Mouse (Mus musculus): ENCODE data around the gene Pitpnm2. TPM values are rescaled to one million over a fixed set of nuclear protein-coding genes. Genes with fewer than 3 reads are reported as not detected.
"Not testable (repeated sequence)": the region's sequence is repeated elsewhere in the genome, so short reads cannot be mapped to it uniquely, and the experiment has no call there.

Pitpnm2 gene
- 3.1 and 3.8 TPM in 2 replicates for polyA plus RNA-seq (2015; fragmentation: Nextera tagmentation; extraction: Ambion mirVana)

DNA sequence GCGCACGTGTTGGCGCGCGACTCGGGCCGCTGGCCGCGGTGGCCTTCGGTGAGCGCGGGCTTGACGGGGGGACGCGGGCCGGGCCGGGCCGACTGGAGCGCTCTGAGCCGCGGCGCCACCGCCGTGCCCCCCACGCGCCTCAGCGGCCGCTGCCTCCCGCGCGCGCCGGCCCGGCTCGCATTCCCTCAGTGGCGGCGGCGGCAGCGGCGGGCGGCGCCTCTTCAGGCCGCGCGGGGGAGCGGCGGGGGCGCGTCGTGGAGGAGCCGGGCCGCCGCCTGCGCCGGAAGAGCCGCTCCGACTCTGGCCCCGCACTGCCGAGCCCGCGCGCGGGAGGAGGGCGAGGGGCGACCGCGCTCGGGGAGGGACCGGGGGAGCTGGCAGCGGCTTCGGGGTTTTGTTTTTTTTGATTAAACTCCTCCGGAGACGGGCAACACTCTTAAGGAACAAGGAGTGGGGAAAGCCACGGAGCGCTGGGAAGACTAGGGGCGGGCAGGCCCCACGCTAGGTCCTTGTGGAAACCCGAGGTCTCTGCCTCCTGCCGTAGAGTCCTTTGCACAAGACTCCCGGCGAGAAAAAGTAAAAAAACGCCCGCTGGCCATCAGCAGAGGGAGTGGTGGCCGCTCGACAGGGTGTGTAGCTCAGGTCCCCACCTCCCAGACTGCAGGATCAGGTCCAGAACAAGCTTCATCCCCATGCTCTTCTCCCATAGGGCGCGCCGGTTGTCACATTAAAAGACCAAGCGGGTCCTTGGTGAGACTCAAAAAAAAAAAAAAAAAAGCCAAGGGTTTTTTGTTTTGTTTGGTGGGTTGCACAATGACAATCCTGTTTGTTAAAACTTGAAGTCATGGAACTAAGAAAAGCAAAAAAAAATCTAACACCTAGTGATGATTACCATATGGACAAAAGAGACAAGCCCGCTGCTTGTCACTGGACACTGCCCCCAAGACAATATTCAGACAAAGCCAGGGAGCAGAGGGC, at the start of gene Pitpnm2:
Gene Pitpnm2 (minus strand): TSS at position 147 of the 978 bp plus-strand sequence.
- H3K4me3 ChIP-seq (replicated peaks), result peak within 1 kb of the TSS; percentile 81
- under 1% methylated on average over 73 of the region's 90 CpGs for WGBS
- peak within 1 kb of the TSS; percentile 90 for H3K4me2 ChIP-seq (replicated peaks)
- no peaks in the 10 kb centered on the region for H3K9me3 ChIP-seq
- ATAC-seq, result peak; percentile 89
- H3K36me3 ChIP-seq, result no peaks in the 10 kb centered on the region
- H3K27me3 ChIP-seq (replicated peaks), result no peaks in the 10 kb centered on the region
- H3K9ac ChIP-seq, result peak within 1 kb of the TSS; percentile 77
- H3K27ac ChIP-seq, result peak within 1 kb of the TSS; percentile 68
- H3K4me1 ChIP-seq (replicated peaks), result peaks cover 12% of the 10 kb centered on the region

DNA sequence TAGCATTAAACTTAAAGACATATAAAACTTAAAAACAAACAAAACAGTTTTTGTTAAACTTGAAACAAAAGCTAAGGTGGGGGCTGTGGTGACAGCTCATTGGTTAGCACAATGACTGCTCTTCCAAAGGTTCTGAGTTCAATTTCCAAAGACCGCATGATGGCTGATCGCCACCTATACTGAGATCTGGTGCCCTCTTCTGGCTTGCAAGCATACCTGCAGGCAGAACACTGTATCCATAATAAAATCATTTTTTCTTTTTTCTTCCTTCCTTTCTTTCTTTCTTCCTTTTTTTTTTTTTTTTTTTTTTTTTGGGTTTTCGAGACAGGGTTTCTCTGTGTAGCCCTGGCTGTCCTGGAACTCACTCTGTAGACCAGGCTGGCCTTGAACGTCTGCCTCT, 49.7 kb upstream of the Pitpnm2 start:
- peaks cover 14% of the 10 kb centered on the region for H3K36me3 ChIP-seq
- not testable (repeated sequence) for H3K4me1 ChIP-seq (replicated peaks); ATAC-seq; H3K4me2 ChIP-seq (replicated peaks); H3K27ac ChIP-seq; H3K27me3 ChIP-seq (replicated peaks); H3K4me3 ChIP-seq (replicated peaks); H3K9ac ChIP-seq; H3K9me3 ChIP-seq
- WGBS, result 61% methylated on average over 3 of the region's 4 CpGs

DNA sequence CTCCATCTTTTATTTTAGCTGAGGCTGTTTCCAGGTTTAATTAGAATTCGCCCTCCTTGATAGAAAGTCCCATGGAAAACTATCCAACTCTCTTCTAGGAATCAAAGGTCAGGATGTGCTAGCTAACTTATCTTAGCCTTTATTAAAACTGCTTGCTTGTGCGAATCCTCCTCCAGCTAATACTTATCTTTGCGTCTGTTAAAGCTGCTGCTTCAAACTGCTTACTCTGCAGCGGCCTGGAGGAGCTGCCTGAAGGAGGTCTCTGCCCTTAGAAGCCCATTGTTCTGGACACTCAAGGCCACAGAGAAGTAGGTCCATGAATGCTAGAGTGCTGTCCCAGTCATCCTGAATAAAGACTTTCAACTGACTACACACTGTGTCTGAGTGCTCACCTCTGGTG, 46.9 kb upstream of the Pitpnm2 start:
- Histone ChIP-seq H3K4me2 (replicated peaks) (no peak overlapping the region), H3K36me3 (peaks cover 14% of the 10 kb centered on the region), H3K4me3 (replicated peaks) (no peak overlapping the region), H3K27me3 (replicated peaks) (no peaks in the 10 kb centered on the region), H3K9ac (no peak overlapping the region), H3K27ac (no peak overlapping the region), H3K9me3 (no peaks in the 10 kb centered on the region), H3K4me1 (replicated peaks) (no peaks in the 10 kb centered on the region)
- 90% methylated on average over 4 of the region's 4 CpGs for WGBS
- no peak for ATAC-seq

DNA sequence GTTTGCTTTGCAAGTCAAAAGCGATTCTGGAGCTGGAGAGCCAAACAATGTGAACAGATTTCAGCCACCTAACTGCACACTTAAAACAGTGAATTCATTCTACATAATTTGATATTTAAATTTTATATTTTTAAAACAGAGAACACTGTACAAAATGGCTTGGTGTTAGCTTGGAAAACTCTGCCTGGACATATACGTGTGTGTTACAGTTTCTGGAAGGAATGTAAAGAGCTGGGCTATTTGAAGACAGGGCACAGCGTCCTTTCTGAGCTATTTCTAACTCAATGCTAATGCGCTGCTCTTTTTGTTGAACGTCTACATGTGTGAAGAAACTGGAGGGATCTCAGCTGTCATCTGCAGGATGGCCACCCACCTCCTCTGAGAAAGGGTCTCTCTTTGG, 44.4 kb upstream of the Pitpnm2 start:
- Histone ChIP-seq H3K9me3 (no peaks in the 10 kb centered on the region), H3K27ac (no peak overlapping the region), H3K4me1 (replicated peaks) (no peaks in the 10 kb centered on the region), H3K4me2 (replicated peaks) (no peak overlapping the region), H3K9ac (no peak overlapping the region), H3K4me3 (replicated peaks) (no peak overlapping the region), H3K27me3 (replicated peaks) (no peaks in the 10 kb centered on the region), H3K36me3 (peaks cover 22% of the 10 kb centered on the region)
- 92% methylated on average over 5 of the region's 5 CpGs for WGBS
- no peak for ATAC-seq

DNA sequence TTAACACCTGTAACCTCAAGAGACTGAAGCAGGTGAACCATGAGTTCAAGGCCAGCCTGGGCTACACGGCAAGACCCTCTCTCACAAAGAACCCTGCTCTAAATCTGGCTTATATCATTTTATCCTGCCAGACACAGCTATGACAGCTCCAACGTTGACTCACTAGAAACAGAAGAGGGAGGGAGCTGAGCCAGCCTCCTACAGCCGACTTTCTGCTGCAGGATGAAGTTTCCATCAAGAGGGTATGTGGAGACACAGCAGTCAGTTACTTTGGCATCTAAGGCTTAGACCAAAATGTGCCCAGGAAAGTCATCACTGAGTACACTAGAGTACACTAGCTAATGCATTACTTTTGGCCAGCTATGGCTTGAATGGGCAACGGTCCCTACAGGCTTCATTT, 40.7 kb upstream of the Pitpnm2 start:
- Histone ChIP-seq H3K4me1 (replicated peaks) (no peaks in the 10 kb centered on the region), H3K4me3 (replicated peaks) (no peak overlapping the region), H3K9ac (no peak overlapping the region), H3K27me3 (replicated peaks) (no peaks in the 10 kb centered on the region), H3K36me3 (peaks cover 25% of the 10 kb centered on the region), H3K9me3 (no peaks in the 10 kb centered on the region), H3K4me2 (replicated peaks) (no peak overlapping the region), H3K27ac (no peak overlapping the region)
- no peak for ATAC-seq
- 83% methylated on average over 4 of the region's 4 CpGs for WGBS

DNA sequence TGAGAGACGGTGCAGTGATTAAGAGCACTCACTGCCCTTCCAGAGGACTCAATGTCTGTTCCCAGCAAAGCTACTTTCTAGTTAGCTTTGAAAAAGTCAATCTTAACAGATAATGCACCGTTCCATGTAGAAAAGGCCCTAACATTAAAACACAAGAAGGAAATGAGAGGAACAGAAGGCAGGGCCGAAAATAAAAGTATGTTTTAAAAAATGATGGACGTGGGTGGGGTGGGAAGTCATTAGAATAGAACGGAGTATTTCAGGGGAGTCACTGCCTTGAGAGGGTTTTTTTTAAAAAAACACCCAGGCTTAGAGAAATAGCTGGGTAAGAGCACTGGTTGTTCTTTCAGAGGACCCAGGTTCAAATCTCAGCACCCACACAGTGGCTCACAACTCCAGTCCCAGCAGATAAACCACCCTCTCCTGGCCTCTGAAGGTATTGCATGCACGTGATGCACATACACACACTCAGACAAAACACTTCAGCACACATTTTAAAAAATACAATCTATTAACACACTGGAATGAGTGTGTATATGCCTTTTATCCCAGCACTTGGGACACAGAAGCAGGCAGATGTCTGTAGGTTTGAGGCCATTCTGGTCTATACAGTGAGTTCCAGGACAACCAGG, 38.2 kb upstream of the Pitpnm2 start:
- H3K27me3 ChIP-seq (replicated peaks), result no peaks in the 10 kb centered on the region
- no peak overlapping the region for H3K9ac ChIP-seq
- no peak overlapping the region for H3K4me2 ChIP-seq (replicated peaks)
- no peak overlapping the region for H3K27ac ChIP-seq
- no peak overlapping the region for H3K4me3 ChIP-seq (replicated peaks)
- H3K4me1 ChIP-seq (replicated peaks), result no peaks in the 10 kb centered on the region
- no peak for ATAC-seq
- H3K36me3 ChIP-seq, result peaks cover 27% of the 10 kb centered on the region
- H3K9me3 ChIP-seq, result no peaks in the 10 kb centered on the region
- 96% methylated on average over 6 of the region's 6 CpGs for WGBS

DNA sequence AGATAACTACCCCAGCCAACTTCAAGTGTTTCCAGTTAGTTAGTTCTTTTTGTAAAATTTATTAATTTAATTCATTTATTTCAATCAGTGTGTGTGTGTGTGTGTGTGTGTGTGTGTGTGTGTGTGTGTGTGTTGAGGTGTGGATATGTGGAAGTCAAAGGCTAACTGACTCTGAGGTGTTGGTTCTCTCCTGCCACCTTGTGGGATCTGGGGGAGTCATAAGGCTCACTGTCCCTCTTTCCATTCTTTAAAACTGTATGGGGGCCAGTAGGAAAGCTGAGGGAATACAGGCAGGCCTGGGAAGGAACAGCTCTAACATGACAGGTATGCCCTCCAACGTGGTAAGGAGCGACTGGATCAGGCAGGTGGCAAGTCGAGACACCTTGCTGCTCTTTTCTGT, 34.8 kb upstream of the Pitpnm2 start:
- no peaks in the 10 kb centered on the region for H3K9me3 ChIP-seq
- no peak overlapping the region for H3K4me2 ChIP-seq (replicated peaks)
- H3K4me1 ChIP-seq (replicated peaks), result no peaks in the 10 kb centered on the region
- peaks cover 21% of the 10 kb centered on the region for H3K36me3 ChIP-seq
- no peaks in the 10 kb centered on the region for H3K27me3 ChIP-seq (replicated peaks)
- 67% methylated on average over 3 of the region's 3 CpGs for WGBS
- no peak overlapping the region for H3K4me3 ChIP-seq (replicated peaks)
- H3K27ac ChIP-seq, result no peak overlapping the region
- no peak overlapping the region for H3K9ac ChIP-seq
- no peak for ATAC-seq

DNA sequence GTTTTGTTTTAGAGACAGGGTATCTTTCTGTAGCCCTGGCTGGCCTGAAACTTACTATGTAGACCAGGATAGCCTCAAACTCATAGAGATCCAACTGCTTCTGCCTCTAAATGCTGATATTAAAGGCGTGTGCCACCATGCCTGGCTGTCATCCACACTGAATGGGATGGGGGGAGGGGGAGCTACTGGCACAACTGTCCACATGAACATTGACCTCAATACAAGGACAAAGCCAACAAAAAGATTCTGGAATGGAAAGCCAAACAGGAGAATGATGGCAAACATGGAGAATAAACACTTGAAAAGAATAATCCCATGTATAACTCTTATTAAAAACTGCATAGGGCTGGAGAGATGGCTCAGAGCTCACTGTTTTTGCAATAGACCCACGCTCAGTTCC, 33.3 kb upstream of the Pitpnm2 start:
- Histone ChIP-seq H3K36me3 (peaks cover 22% of the 10 kb centered on the region), H3K27me3 (replicated peaks) (no peaks in the 10 kb centered on the region), H3K4me3 (replicated peaks) (no peak overlapping the region), H3K4me2 (replicated peaks) (no peak overlapping the region), H3K9ac (no peak overlapping the region), H3K4me1 (replicated peaks) (no peaks in the 10 kb centered on the region), H3K27ac (no peak overlapping the region), H3K9me3 (no peaks in the 10 kb centered on the region)
- 89% methylated on average over 2 of the region's 2 CpGs for WGBS
- no peak for ATAC-seq

DNA sequence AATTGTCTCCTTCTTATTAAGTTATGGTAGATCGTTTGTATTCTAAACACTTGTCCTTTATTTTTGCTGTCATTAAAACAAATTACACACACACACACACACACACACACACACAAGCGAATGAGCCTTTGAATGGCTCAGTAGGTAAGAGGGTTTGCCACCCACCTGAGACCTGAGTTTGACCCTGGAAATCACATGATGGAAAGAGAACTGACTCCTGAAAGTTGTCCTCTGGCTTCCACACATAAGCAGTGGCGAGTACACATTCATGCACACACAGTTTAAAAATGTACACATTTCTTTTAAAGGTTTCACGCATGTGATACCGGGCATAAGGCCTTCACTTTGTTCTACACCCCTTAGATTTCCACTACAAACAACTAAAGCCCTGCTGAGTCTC, 20.7 kb upstream of the Pitpnm2 start:
- Histone ChIP-seq H3K4me1 (replicated peaks) (no peaks in the 10 kb centered on the region), H3K27me3 (replicated peaks) (no peaks in the 10 kb centered on the region), H3K36me3 (0 out of 2 replicates have a peak, but pooled peaks cover 3% of the 10 kb centered on the region), H3K4me2 (replicated peaks) (no peak overlapping the region), H3K4me3 (replicated peaks) (no peak overlapping the region), H3K27ac (no peak overlapping the region), H3K9me3 (no peaks in the 10 kb centered on the region), H3K9ac (no peak overlapping the region)
- ATAC-seq, result no peak
- WGBS, result 92% methylated on average over 5 of the region's 5 CpGs

DNA sequence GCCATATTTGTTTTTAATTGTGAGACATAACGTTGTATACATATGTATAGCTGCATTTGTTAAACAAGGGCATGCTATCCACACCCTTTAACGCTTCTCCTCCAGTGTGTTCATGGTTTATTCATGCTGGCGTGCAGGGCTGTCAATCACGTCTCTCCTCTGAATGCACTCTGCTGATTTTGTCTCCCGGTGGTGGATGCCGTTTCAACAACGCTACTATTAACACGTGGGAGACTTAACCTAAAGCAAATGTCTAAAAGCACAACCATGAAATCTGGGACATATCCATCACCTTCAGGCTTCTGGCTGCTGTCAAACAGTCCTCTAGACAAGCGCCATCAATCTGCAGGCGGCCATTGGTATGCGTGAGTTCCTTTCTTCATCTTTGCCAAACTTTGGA, 20.1 kb upstream of the Pitpnm2 start:
- ATAC-seq, result no peak

DNA sequence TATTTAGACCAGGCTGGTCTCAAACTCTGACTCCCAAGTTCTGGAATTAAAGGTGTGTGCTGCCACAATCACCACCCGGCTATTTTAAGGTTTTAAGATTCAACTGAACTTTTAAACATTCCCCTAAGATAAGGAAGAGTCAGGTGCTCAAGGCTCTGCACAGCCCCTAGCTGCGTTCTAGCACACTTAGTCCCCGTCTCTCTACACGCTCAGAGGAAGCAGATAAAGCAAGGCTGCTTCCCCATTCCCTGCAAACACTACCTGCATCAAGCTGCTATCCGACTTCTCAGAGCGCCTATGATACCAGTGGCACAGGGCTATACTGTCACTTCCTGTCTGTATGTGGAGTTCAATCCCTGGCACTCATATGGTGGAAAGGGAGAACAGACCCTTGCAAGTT, 18.1 kb upstream of the Pitpnm2 start:
- Histone ChIP-seq H3K9ac (no peak overlapping the region), H3K27ac (no peak overlapping the region), H3K36me3 (no peaks in the 10 kb centered on the region; the same call in 1 of the 2 replicates), H3K4me1 (replicated peaks) (0 out of 2 replicates have a peak, but pooled peaks cover 3% of the 10 kb centered on the region), H3K4me2 (replicated peaks) (no peak overlapping the region), H3K27me3 (replicated peaks) (no peaks in the 10 kb centered on the region), H3K4me3 (replicated peaks) (no peak overlapping the region), H3K9me3 (no peaks in the 10 kb centered on the region)
- 71% methylated on average over 6 of the region's 6 CpGs for WGBS
- no peak for ATAC-seq

More for the DNA sequence above, 20.1 kb upstream of the Pitpnm2 start:
- H3K4me1 ChIP-seq (replicated peaks), result no peaks in the 10 kb centered on the region
- H3K27ac ChIP-seq, result no peak overlapping the region
- H3K36me3 ChIP-seq, result no peaks in the 10 kb centered on the region; the same call in 1 of the 2 replicates
- H3K9ac ChIP-seq, result no peak overlapping the region
- no peaks in the 10 kb centered on the region for H3K27me3 ChIP-seq (replicated peaks)
- no peak overlapping the region for H3K4me3 ChIP-seq (replicated peaks)
- H3K4me2 ChIP-seq (replicated peaks), result no peak overlapping the region
- H3K9me3 ChIP-seq, result no peaks in the 10 kb centered on the region
- WGBS, result 89% methylated on average over 11 of the region's 11 CpGs

DNA sequence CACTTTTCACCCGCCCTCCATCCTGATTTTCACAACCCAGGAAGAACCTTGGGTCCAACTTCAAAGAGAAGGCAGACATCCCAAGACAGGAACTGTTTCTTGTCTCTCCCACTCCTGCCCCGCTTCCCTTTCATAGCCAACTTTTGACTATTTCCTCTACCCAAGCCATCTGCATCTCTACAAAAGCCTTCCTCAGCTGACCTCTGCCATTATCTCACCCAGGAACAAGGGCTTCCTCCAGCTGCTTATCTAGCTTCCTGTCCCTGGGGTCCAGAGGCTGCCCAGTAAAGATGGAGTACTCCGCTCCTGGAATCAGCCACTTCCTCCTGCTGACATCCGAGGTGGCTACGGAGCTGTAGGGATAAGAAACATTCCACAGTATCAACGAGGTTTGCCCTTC, 17.3 kb upstream of the Pitpnm2 start:
- H3K9ac ChIP-seq, result no peak overlapping the region
- H3K36me3 ChIP-seq, result no peaks in the 10 kb centered on the region; the same call in 1 of the 2 replicates
- H3K4me1 ChIP-seq (replicated peaks), result 0 out of 2 replicates have a peak, but pooled peaks cover 5% of the 10 kb centered on the region
- no peak overlapping the region for H3K27ac ChIP-seq
- ATAC-seq, result no peak
- H3K4me3 ChIP-seq (replicated peaks), result no peak overlapping the region
- H3K9me3 ChIP-seq, result no peaks in the 10 kb centered on the region
- no peaks in the 10 kb centered on the region for H3K27me3 ChIP-seq (replicated peaks)
- H3K4me2 ChIP-seq (replicated peaks), result no peak overlapping the region
- 80% methylated on average over 6 of the region's 6 CpGs for WGBS

Measured in intestine, embryonic 15.5 days (tissue).